Mouse (Mus musculus) liver, adult 2 months (tissue): ENCODE results near the gene Upf1.

Experiments
- CTCF ChIP-seq: fragments of 200-500 bp; IDR thresholded peaks from 2 replicates; pipeline ENCODE4 v1.5.1; 2011; ENCODE audit warnings: low read depth, low read length, control low read depth
- POLR2A ChIP-seq: fragments of 200-500 bp; IDR thresholded peaks from 2 replicates; pipeline ENCODE4 v1.6.1; 2011; ENCODE audit warnings: low read length, control low read depth; ENCODE audit not compliant: insufficient read depth; ENCODE audit errors: extremely low read depth

GRCm38 (mm10) chr8:70393087-70393486 lies 40.0 kb upstream of the Upf1 start:
- no peak for TF ChIP-seq CTCF
- no peak for TF ChIP-seq POLR2A
